Mouse (Mus musculus) lung, adult 2 months (tissue): ENCODE results near the gene Card10. TPM values are rescaled to one million over a fixed set of nuclear protein-coding genes. Genes with fewer than 3 reads are reported as not detected.

Source experiments
- DNase-seq: peaks from one replicate; pipeline ENCODE4 v3.0.0; 2022
- H3K4me1 ChIP-seq: fragments of 200-500 bp; 2 replicates; pipeline ENCODE4 v1.6.1; 2011; ENCODE audit warnings: low read length; ENCODE audit not compliant: control insufficient read depth, insufficient read depth
- H3K4me3 ChIP-seq: fragments of 200-500 bp; replicated peaks from 2 replicates; pipeline ENCODE3; 2011; ENCODE audit warnings: low read depth, mild to moderate bottlenecking, control low read depth, low read length; ENCODE audit errors: extremely low read depth
- CTCF ChIP-seq: fragments of 200-500 bp; IDR thresholded peaks from 2 replicates; pipeline ENCODE4 v1.5.1; 2011; ENCODE audit warnings: mild to moderate bottlenecking, low read length, control low read depth; ENCODE audit not compliant: insufficient read depth
- POLR2A ChIP-seq: fragments of 200-500 bp; IDR thresholded peaks from 2 replicates; pipeline ENCODE4 v1.6.1; 2011; ENCODE audit warnings: low read depth, mild to moderate bottlenecking, control low read depth, low read length, borderline replicate concordance; ENCODE audit errors: extremely low read depth
- WGBS: fragments of 180-500 bp; shearing (Covaris S2); methylation state at CpG from one replicate; pipeline ENCODE4 v1.1.7; 2018; 5-methylcytosine and 5-hydroxymethylcytosine counted together
- polyA plus RNA-seq: library from polyadenylated mRNA; depleted of rRNA; stranded (reverse); fragments of >200 nt; gene quantifications from 2 replicates; pipeline ENCODE4 v1.2.3, GENCODE M21; 2012

The Card10 gene
- polyA plus RNA-seq, 1 experiment = 61.5 TPM

DNA sequence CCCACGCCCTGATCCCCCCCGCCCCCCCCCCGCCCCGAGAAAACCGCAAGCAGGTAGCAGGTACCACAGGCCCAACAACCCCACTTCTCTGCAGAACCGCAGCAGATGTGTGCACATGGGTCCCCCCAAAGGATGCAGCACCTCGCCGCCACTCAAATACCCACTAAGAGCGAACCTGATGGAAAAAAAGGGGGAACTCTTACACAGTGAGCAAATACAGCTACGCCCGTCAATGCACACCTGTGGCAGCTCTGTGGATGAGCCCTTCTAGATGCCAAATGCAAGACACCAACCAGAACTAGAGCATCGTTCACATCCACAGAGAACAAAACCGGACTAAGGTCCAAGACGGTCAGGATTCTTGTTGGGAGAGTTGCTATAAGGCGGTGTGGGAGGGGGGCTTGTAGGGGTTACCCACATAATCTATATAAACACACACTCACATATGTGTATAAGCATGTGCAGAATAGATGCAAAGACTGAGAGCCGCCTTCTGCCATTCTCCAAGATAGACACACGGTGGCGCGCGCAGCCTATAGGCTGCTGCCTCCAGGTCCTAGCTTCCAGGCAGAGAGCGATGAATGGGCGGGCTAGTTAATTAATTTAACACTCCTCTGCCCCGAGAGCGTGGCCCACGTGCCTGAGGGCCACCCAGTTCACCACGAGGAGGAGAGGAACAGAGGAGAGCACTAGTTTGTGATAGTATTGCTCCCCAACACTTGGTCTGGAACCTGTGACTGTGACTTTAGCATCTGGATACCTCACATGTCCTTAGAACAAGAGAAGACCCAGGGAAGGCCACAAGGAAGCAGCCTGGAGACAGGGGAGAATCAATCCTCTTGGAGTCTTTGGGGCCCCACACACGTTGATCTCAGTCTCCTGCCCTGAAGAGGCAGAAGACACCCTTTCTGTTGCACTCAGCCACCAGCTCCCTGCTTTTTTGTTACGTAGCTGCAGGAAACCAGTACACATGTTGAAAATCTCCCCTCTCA is 23.7 kb upstream of the Card10 start:
- WGBS = 17% methylated on average over 28 of the region's 28 CpGs
- peaks cover 17% of the 10 kb centered on the region for H3K4me1 ChIP-seq
- TF ChIP-seq CTCF (peak; percentile 94), POLR2A (no peak)
- DNase-seq = peak; percentile 70
- no peak overlapping the region for H3K4me3 ChIP-seq

DNA sequence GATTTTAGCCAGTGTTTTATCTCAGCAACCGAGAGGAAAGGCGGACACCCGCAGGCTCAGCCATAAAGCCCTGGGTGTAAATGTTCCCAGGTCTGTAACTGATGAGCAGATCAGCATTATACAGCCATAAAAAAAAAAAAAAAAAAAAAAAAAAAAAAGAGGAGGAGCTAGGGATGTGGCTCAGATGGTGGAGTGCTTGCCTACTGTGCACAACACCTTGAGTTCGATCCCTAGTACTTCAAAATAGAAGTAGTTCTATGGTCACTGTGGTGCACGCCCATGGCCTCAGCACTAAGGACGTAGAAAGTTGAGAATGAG is 13.2 kb upstream of the Card10 start:
- Histone ChIP-seq H3K4me1 (peaks cover 9% of the 10 kb centered on the region; the same call in 1 of the 2 replicates), H3K4me3 (no peak overlapping the region)
- WGBS = 48% methylated on average over 6 of the region's 6 CpGs
- no peak for TF ChIP-seq CTCF
- no peak for TF ChIP-seq POLR2A
- no peak for DNase-seq

DNA sequence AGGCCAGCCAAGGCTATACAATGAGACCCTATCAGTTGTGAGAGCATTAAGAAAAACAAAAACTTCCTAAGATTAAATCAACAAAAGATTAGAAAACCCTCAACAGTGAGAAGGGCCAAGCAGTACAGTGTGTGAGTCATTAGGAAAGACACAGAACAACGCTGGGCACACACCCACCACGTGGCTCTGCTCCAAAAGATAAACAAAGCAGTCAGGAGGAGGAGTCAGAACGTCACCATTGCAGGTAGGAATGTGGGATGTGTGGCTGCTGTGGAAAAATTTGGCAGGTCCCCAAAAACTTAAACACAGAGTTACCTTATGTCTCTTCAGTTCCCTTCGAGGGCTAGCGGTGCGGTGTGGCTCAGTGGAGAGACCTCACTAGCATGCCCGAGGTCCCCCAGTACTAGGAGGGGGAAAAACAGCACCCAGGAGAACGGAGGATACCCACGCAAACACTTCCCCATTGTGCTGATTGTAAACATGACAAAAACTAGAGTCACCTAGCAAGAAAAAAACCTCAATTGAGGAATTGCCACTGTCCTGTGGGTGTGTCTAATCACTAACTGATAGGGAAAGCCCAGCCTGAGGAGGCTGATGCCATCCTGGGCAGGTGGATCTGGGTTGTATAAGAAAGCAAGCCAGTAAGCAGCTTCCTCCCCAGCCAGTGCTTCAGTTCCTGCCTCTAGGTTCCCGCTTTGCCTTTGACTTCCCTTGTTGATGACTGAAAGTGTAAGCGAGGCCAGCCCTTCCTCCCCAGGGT is 12.7 kb upstream of the Card10 start:
- TF ChIP-seq POLR2A (no peak), CTCF (no peak)
- Histone ChIP-seq H3K4me1 (peaks cover 9% of the 10 kb centered on the region; the same call in 1 of the 2 replicates), H3K4me3 (no peak overlapping the region)
- 12% methylated on average over 11 of the region's 11 CpGs for WGBS
- peak; percentile 60 for DNase-seq

DNA sequence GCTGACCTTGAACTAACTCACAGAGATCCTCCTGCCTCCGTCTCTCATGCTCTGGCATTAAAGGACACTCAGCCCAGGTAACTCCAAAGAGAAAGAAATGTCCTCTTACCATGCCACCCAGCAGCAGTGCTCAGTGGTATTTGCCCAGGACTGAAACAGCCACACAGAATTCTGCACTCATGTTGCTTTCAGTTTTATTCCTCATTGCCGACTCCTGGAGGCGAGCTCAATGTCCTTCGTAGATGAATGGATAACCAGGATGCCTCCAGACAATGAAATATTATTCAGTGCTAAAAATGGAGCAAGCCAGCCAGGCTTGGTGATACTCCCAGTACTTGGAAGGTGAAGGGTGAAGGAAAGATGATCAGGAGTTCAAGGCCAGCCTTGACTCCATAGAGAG is 10.8 kb upstream of the Card10 start:
- H3K4me1 ChIP-seq = peaks cover 12% of the 10 kb centered on the region
- 66% methylated on average over 4 of the region's 4 CpGs for WGBS
- DNase-seq = no peak
- no peak overlapping the region for H3K4me3 ChIP-seq
- TF ChIP-seq POLR2A (no peak), CTCF (no peak)

DNA sequence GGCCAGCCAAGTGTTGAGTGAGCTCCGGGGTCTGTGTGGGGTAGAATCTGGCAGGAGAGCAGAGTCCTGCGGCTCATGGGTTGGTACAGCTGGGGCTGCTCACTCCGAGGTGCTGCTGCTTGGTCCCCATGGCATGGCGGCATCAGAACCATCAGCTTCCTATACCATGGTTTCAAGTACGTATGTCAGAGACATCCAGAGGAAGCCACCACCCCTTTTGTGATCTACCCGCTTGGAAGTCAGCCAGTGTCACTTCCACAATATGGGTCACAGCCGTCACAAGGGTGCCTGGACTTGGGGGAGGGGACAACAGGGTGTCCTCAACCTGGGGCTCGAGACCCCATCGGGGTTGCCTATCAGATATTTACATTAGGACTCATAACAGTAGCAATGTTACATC is 7.3 kb upstream of the Card10 start:
- DNase-seq = no peak
- WGBS = 31% methylated on average over 9 of the region's 9 CpGs
- Histone ChIP-seq H3K4me3 (no peak overlapping the region), H3K4me1 (peaks cover 6% of the 10 kb centered on the region)
- TF ChIP-seq POLR2A = no peak
- TF ChIP-seq CTCF = no peak

DNA sequence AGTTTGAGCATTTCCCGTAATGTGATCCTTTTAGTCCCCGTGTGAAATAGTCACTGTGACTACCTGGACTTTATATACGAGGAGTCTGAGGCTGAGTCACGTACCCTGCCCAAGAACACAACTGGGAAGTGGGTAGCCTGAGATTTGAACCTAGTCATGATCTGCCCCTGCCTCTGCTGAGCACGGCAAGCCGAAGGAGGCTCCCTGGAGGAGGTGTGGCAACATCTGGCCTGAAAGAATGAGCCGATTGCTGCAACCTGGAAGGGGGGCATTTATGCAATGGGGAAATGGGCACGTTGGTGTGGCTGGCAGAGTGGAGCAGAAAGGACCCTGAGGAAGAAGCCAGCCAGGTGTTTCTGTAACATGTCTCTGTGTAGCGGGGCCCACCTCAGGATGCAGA is 6.9 kb upstream of the Card10 start:
- Histone ChIP-seq H3K4me1 (peaks cover 6% of the 10 kb centered on the region), H3K4me3 (no peak overlapping the region)
- no peak for DNase-seq
- TF ChIP-seq CTCF (no peak), POLR2A (no peak)
- WGBS = 38% methylated on average over 9 of the region's 9 CpGs

DNA sequence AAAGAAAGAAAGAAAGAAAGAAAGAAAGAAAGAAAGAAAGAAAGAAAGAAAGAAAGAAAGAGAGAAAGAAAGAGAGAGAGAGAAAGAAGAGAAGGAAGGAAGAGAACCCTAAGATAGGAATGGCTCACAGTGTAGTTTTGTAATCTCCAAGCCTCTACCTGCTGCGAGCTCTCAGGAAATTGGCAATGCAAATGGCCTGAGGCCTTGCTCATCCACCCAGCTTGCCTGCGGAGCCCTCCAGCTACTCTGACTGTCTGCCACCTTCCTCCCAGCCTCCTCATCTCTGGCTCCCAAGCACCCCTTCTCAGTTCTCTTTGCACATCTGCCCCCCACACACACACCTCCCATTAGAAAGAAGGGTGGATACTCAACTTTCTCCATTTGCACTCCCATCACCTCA is 6.1 kb upstream of the Card10 start:
- H3K4me3 ChIP-seq = no peak overlapping the region
- WGBS = 87% methylated on average over 2 of the region's 2 CpGs
- H3K4me1 ChIP-seq = peaks cover 6% of the 10 kb centered on the region
- TF ChIP-seq CTCF = no peak
- TF ChIP-seq POLR2A = no peak
- DNase-seq = no peak

DNA sequence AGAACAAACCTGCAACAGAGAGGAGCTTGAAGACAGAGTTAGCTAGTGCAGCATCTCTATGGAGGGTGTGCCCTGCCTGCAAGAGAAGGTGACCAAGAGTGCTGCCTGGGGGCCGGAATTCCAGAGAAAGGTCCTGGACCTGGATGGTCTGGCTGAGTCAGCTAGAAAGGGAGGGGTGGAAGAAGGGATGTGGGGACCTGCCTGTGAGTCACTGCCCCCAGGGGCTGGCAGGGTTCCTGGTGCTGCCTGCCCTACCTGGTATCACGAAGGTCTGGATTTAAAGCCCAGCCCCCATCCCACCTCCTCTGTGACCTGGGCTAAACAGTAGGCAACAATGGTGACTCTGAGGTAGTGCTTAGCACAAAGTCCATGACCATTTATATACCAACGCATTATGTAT is 4.3 kb upstream of the Card10 start:
- H3K4me3 ChIP-seq = no peak overlapping the region
- peaks cover 6% of the 10 kb centered on the region for H3K4me1 ChIP-seq
- no peak for DNase-seq
- no peak for TF ChIP-seq POLR2A
- no peak for TF ChIP-seq CTCF
- 74% methylated on average over 3 of the region's 3 CpGs for WGBS

DNA sequence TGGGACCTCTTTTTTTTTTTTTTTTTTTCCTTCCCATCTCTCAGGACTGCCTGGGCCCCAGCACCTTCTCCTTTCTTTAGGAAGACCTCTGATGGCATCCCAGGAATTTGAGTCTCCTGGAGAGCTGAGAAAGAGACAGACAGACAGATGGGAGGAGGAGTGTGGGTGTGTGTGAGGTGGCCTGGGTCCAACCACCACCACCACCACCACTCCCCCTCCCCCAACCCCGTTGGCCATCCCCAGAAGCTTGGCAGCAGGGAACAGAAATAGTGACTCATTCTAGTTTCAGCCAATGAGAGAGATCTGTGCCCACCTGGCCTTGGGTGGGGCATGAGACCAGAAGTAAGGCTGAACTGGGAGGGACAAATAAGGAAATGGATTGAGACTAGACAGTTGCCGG is 3.8 kb upstream of the Card10 start:
- no peak for DNase-seq
- TF ChIP-seq CTCF (no peak), POLR2A (no peak)
- Histone ChIP-seq H3K4me3 (no peak overlapping the region), H3K4me1 (peaks cover 6% of the 10 kb centered on the region)
- 25% methylated on average over 2 of the region's 2 CpGs for WGBS
